Mouse (Mus musculus): Measurements from ENCODE around the gene Pold1.

DNA sequence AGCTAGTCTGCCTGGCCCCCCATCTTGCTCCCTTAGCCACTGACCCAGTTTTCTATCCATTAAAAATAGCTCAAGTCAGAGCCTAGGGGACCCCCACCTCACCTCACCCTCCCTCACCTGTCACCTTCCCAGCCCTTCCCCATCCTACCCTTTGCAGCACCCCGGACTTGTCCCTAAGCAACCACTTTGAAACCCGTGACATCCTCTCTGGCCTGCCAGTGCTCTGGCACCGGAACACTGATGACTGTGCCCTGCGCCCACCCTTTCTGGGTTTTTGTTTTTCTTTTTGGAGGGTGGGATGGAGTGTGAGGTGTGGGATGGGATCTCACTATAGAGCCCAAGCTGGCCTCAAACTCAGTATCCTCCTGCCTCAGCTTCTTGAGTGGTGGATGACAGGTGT lies 49.0 kb upstream of the Pold1 start:
- TF ChIP-seq CTCF (IDR thresholded peaks at IDR 0.05; ENCODE audit: borderline replicate concordance, extremely low read depth, insufficient read depth, insufficient read length) (no peak), POLR2A (IDR thresholded peaks at IDR 0.05; ENCODE audit: borderline replicate concordance, extremely low read depth, insufficient read depth, insufficient read length, poor library complexity, severe bottlenecking) (no peak)
